Mouse (Mus musculus) mouse embryonic stem cell (cell line): Measurements from ENCODE around the gene Mfsd4b2.

ENCODE experiments used
- in situ Hi-C, 2 experiments: fragments of 300-500 bp; cut with MboI; formaldehyde crosslinking; loops; 1 replicate in 1 of 2; 3 replicates in 1 of 2; pipeline ENCODE4 v1.14.3; 2019 to 2020; ENCODE audit warnings: low sequenced_read_pairs in 2 of 2, low pct_unique_long_range_greater_than_20kb in 1 of 2, mixed read lengths in 1 of 2; ENCODE audit not compliant: unreplicated experiment in 1 of 2

Mfsd4b2 gene

GRCm38 (mm10) chr10:39898874-39899371 lies 27.8 kb downstream of the Mfsd4b2 start, which contains the start of gene Mfsd4b4:
Mfsd4b4 (minus strand) TSS chr10:39899238.
- in situ Hi-C loops, result loop anchor here in 1 of 2 experiments (5.0 kb wide), 1 partner anchor 58 kb away; no protein-coding TSS in a partner anchor

- in situ Hi-C loops, result loop anchor here in 1 of 2 experiments (5.0 kb wide), 1 partner anchor 61 kb away; no protein-coding TSS in a partner anchor
Observed at GRCm38 (mm10) chr10:39896503-39896902, 30.2 kb downstream of the Mfsd4b2 start.

- in situ Hi-C loops, result no loop called here
Observed at GRCm38 (mm10) chr10:39893702-39894697, 32.7 kb downstream of the Mfsd4b2 start.

GRCm38 (mm10) chr10:39888621-39889020 lies 38.1 kb downstream of the Mfsd4b2 start:
- in situ Hi-C loops, result no loop called here
